Mouse (Mus musculus): ENCODE measurements around the gene Gps2.

Gps2 gene

GRCm38 (mm10) chr11:69913554-69914371 lies at the start of gene Gps2:
Gps2 (plus strand) TSS chr11:69913888.
- in situ Hi-C loops (cut with MboI, MseI): no loop called here

GRCm38 (mm10) chr11:69864138-69864860 lies 49.4 kb upstream of the Gps2 start:
- in situ Hi-C loops (cut with MboI, MseI): no loop called here

GRCm38 (mm10) chr11:69865561-69865960 lies 48.1 kb upstream of the Gps2 start:
- in situ Hi-C loops (cut with MboI, MseI): no loop called here

GRCm38 (mm10) chr11:69867335-69867734 lies 46.4 kb upstream of the Gps2 start:
- in situ Hi-C loops (cut with MboI, MseI): no loop called here

- in situ Hi-C loops (cut with MboI, MseI): no loop called here
Measured at GRCm38 (mm10) chr11:69870289-69871069, 43.2 kb upstream of the Gps2 start.

- in situ Hi-C loops (cut with MboI, MseI): no loop called here
Measured at GRCm38 (mm10) chr11:69871822-69872221, 41.9 kb upstream of the Gps2 start.

GRCm38 (mm10) chr11:69872451-69872850 lies 41.2 kb upstream of the Gps2 start:
- in situ Hi-C loops (cut with MboI, MseI): no loop called here

- in situ Hi-C loops (cut with MboI, MseI): loop anchor here (5.0 kb wide), 1 partner anchor 74 kb away; the partner anchor contains the start of gene Fgf11
Measured at GRCm38 (mm10) chr11:69876186-69876585, 37.5 kb upstream of the Gps2 start.

GRCm38 (mm10) chr11:69876867-69877266 lies 36.8 kb upstream of the Gps2 start:
- in situ Hi-C loops (cut with MboI, MseI): loop anchor here (5.0 kb wide), 1 partner anchor 75 kb away; the partner anchor contains the start of gene Fgf11

- in situ Hi-C loops (cut with MboI, MseI): loop anchor here (5.0 kb wide), 1 partner anchor 76 kb away; the partner anchor contains the start of gene Fgf11
Measured at GRCm38 (mm10) chr11:69877878-69878277, 35.8 kb upstream of the Gps2 start, which contains the start of gene Tmem95. Tmem95 (minus strand) TSS chr11:69878018.

- in situ Hi-C loops (cut with MboI, MseI): loop anchor here (5.0 kb wide), 1 partner anchor 76 kb away; the partner anchor contains the start of gene Fgf11
Measured at GRCm38 (mm10) chr11:69878399-69878798, 35.3 kb upstream of the Gps2 start.

GRCm38 (mm10) chr11:69878952-69879351 lies 34.7 kb upstream of the Gps2 start:
- in situ Hi-C loops (cut with MboI, MseI): loop anchor here (5.0 kb wide), 1 partner anchor 77 kb away; the partner anchor contains the start of gene Fgf11

- in situ Hi-C loops (cut with MboI, MseI): loop anchor here (5.0 kb wide), 1 partner anchor 77 kb away; the partner anchor contains the start of gene Fgf11
Measured at GRCm38 (mm10) chr11:69879711-69880110, 34.0 kb upstream of the Gps2 start.

- in situ Hi-C loops (cut with MboI, MseI): no loop called here
Measured at GRCm38 (mm10) chr11:69880506-69880852, 33.2 kb upstream of the Gps2 start.

- in situ Hi-C loops (cut with MboI, MseI): no loop called here
Measured at GRCm38 (mm10) chr11:69880853-69881603, 32.7 kb upstream of the Gps2 start, which contains the start of gene Kctd11. Kctd11 (minus strand) TSS chr11:69881406.

- in situ Hi-C loops (cut with MboI, MseI): no loop called here
Measured at GRCm38 (mm10) chr11:69881787-69882670, 31.7 kb upstream of the Gps2 start.

- in situ Hi-C loops (cut with MboI, MseI): no loop called here
Measured at GRCm38 (mm10) chr11:69883066-69883465, 30.6 kb upstream of the Gps2 start.

GRCm38 (mm10) chr11:69883527-69884151 lies 30.0 kb upstream of the Gps2 start:
- in situ Hi-C loops (cut with MboI, MseI): no loop called here

GRCm38 (mm10) chr11:69884240-69884639 lies 29.4 kb upstream of the Gps2 start:
- in situ Hi-C loops (cut with MboI, MseI): no loop called here
